Mouse (Mus musculus) intestine, embryonic 14.5 days (tissue): ENCODE measurements at regions not wholly inside any gene's neighbourhood (a gene's known extent, or its start where the extent isn't known, plus 50 kb on each side); places are given as distances from the start of the nearest gene placed in this dataset.

Source experiments
- ATAC-seq: fragments of 200-750 bp; cut with Nextera tagmentation; replicated peaks from 2 replicates; pipeline ENCODE4 v1.8.0; 2017; ENCODE audit warnings: low read depth, moderate number of reproducible peaks, moderate TSS enrichment, moderate library complexity; ENCODE audit not compliant: low FRiP score, low TSS enrichment
- DNase-seq: peaks from one replicate; pipeline ENCODE4 v3.0.0-alpha.2; 2018; ENCODE audit warnings: low spot score
- H3K27ac ChIP-seq: fragments of 300-500 bp; sonication (generic); 2 replicates; pipeline ENCODE4 v1.5.1; 2014; ENCODE audit warnings: low read depth, mild to moderate bottlenecking, control low read depth
- H3K27me3 ChIP-seq: fragments of 300-500 bp; sonication (generic); replicated peaks from 2 replicates; pipeline ENCODE4 v1.6.1; 2014; ENCODE audit warnings: low read length, control low read depth; ENCODE audit not compliant: control insufficient read depth, insufficient read depth
- H3K36me3 ChIP-seq: fragments of 300-500 bp; sonication (generic); 2 replicates; pipeline ENCODE4 v1.6.1; 2014; ENCODE audit warnings: low read length, control low read depth; ENCODE audit not compliant: control insufficient read depth, insufficient read depth
- H3K4me1 ChIP-seq: fragments of 300-500 bp; sonication (generic); replicated peaks from 2 replicates; pipeline ENCODE4 v1.6.1; 2014; ENCODE audit warnings: low read length, control low read depth, mixed read lengths; ENCODE audit not compliant: control insufficient read depth, insufficient read depth
- H3K4me2 ChIP-seq: fragments of 300-500 bp; sonication (generic); 2 replicates; pipeline ENCODE4 v1.6.1; 2014; ENCODE audit warnings: low read length
- H3K4me3 ChIP-seq: fragments of 300-500 bp; sonication (generic); 2 replicates; pipeline ENCODE4 v1.5.1; 2014; ENCODE audit warnings: low read depth, low read length, control low read depth, mixed read lengths
- H3K9ac ChIP-seq: fragments of 300-500 bp; sonication (generic); 2 replicates; pipeline ENCODE4 v1.6.1; 2014; ENCODE audit warnings: mild to moderate bottlenecking, low read length
- H3K9me3 ChIP-seq: fragments of 300-500 bp; sonication (generic); 2 replicates; pipeline ENCODE4 v1.6.1; 2016; ENCODE audit warnings: low read length, control low read depth; ENCODE audit not compliant: control insufficient read depth
- WGBS: fragments of 180-500 bp; shearing (Covaris S2); extraction: QIAGEN DNeasy Blood & Tissue Kit; methylation state at CpG from one replicate; pipeline ENCODE4 v1.1.7; 2014; 5-methylcytosine and 5-hydroxymethylcytosine counted together

DNA sequence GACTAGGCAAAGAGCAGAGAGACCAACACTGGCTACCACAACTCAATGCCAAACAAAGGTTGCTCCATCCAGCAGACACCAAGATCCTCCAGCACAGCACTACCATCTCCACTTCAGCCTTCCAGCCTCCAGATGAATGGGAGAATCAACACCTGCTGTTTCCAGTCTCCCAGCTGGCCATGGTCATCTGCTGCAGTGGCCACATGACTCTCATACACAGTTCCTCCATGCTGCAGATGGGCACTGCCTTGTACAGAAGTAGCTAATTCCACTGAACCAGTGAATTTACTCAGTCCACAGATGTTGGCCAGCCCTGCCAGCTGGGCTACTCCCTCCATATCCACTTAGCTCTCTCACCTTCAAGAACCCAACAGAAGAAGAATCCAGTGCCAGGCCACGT, 63.0 kb upstream of the Vstm5 start:
- WGBS, result 96% methylated on average over 1 of the region's 1 CpGs
- Histone ChIP-seq H3K4me1 (no peaks in the 10 kb centered on the region), H3K4me2 (no peak overlapping the region), H3K9me3 (no peaks in the 10 kb centered on the region), H3K9ac (no peak overlapping the region), H3K27me3 (no peaks in the 10 kb centered on the region), H3K36me3 (no peaks in the 10 kb centered on the region), H3K27ac (no peak overlapping the region), H3K4me3 (no peak overlapping the region)
- DNase-seq (no peak), ATAC-seq (no peak)

DNA sequence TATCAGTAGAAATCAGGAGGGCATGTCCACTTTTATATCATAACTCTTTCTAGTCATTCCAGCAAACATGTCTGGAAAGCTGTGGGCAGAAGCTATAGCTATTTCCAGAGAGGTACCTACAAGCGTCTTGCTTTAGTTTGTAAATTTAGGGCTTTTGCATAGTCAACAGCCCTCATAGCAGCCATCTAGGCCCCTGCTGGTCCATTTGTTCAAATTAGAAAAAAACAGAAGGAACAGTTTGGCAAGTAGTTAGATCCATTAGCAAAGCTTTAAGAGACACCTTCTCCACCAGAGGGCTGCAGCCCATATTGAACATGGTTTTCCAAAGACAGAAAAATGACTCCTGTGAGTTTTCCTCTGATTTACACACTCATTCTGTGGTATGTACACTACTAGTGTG, 63.4 kb upstream of the Vstm5 start:
- H3K4me3 ChIP-seq, result no peak overlapping the region
- DNase-seq (no peak), ATAC-seq (no peak)
- WGBS, result 86% methylated on average over 1 of the region's 1 CpGs
- no peaks in the 10 kb centered on the region for H3K9me3 ChIP-seq
- no peak overlapping the region for H3K4me2 ChIP-seq
- H3K36me3 ChIP-seq, result no peaks in the 10 kb centered on the region
- H3K9ac ChIP-seq, result no peak overlapping the region
- H3K27ac ChIP-seq, result no peak overlapping the region
- no peaks in the 10 kb centered on the region for H3K4me1 ChIP-seq
- H3K27me3 ChIP-seq, result no peaks in the 10 kb centered on the region

DNA sequence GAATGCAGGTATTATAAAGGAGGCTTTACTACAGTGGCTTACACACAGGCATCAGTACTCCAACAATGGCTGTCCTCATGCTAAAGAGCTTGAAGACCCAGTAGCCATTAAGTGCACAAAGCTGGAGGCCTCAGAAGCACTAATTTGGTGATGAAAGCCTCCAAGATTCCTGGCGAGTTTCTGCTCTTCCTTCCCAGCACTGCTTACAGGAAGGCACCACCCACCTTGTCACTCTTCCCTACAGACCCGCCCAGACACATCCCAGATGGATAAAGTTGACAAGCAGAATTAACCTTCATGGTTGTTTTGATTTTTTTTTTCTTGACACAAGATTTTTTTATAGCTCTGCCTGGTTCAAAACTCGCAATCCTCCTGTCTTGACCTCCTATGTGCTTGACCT, 59.0 kb upstream of the Hephl1 start:
- no peak for ATAC-seq
- H3K4me1 ChIP-seq, result no peaks in the 10 kb centered on the region

DNA sequence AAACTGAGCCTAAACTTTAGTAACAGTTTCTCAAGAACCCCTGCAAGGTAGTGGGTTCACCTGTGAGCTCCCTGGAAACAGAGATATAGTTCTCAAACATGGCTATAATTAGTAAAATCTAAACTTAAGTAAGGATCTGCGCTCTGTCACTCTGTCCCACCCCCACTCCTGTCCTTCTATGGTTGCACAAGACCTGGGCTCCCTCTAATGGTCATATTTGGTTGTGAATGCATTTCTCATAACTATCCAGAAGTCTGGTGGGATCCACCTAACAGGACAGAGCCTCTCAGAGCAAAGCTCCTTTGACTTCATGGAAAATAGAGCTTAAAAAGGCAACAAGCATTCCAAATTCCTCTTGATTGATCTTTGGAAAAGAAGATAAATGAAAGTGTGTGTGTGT, 57.8 kb upstream of the Hephl1 start:
- Histone ChIP-seq H3K4me2 (no peak overlapping the region), H3K27ac (no peak overlapping the region), H3K27me3 (no peaks in the 10 kb centered on the region), H3K4me1 (no peaks in the 10 kb centered on the region), H3K9me3 (no peaks in the 10 kb centered on the region), H3K36me3 (no peaks in the 10 kb centered on the region), H3K9ac (no peak overlapping the region), H3K4me3 (no peak overlapping the region)
- no peak for DNase-seq
- WGBS, result 43% methylated on average over 1 of the region's 1 CpGs
- no peak; the same call in 1 of the 2 replicates for ATAC-seq

More for the DNA sequence above, 59.0 kb upstream of the Hephl1 start:
- Histone ChIP-seq H3K4me2 (no peak overlapping the region), H3K9ac (no peak overlapping the region), H3K4me3 (no peak overlapping the region), H3K27ac (no peak overlapping the region), H3K9me3 (no peaks in the 10 kb centered on the region), H3K36me3 (no peaks in the 10 kb centered on the region), H3K27me3 (no peaks in the 10 kb centered on the region)
- peak; percentile 46 for DNase-seq
- 31% methylated on average over 3 of the region's 3 CpGs for WGBS

DNA sequence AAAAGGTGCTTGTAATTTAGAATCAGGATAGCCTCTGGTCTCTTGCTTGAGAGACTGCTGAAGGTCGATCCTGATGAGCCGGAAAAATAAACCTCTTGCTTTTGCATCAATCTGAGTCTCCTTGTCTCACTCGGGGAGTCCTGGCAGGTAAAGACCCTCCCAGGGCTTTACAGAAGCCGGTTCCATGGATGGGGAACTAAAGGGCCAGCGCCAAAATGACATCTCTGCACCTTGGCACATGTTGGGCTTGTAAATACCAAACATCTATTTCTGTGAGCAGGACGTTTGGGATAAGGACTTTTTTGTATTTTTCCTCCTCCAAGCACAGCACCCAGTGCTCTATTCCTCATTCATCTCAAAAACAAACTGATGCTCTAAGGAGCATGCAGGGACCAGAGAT, 57.1 kb upstream of the Hephl1 start:
- no peak for ATAC-seq

DNA sequence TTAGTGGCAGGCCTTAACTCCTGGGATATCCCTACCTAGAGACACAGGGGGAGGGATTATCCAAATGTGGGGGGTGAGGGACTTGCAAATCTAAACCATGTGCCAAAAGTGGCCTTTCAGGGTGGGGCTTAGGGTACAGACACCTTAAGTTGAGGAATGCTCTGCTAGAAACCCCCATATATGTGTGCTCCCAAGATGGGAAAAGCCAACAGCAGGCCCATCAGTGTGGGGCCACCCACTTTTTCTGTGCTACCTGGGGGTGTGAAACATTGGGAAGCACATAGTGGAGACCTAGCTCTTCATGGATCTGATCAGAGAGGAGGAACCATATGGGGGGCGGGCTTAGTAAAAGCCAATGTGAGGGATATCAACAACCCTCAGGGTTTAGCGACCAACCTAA, 55.0 kb upstream of the Hephl1 start:
- no peak overlapping the region for H3K4me2 ChIP-seq
- H3K4me1 ChIP-seq, result no peaks in the 10 kb centered on the region
- no peaks in the 10 kb centered on the region for H3K27me3 ChIP-seq
- H3K36me3 ChIP-seq, result no peaks in the 10 kb centered on the region
- no peak overlapping the region for H3K9ac ChIP-seq
- H3K27ac ChIP-seq, result no peak overlapping the region
- ATAC-seq (no peak), DNase-seq (no peak)
- H3K9me3 ChIP-seq, result peaks cover 4% of the 10 kb centered on the region
- 92% methylated on average over 2 of the region's 2 CpGs for WGBS
- no peak overlapping the region for H3K4me3 ChIP-seq

More for the DNA sequence above, 57.1 kb upstream of the Hephl1 start:
- no peak overlapping the region for H3K4me2 ChIP-seq
- no peak overlapping the region for H3K27ac ChIP-seq
- H3K36me3 ChIP-seq, result no peaks in the 10 kb centered on the region
- 79% methylated on average over 6 of the region's 6 CpGs for WGBS
- no peak overlapping the region for H3K9ac ChIP-seq
- no peaks in the 10 kb centered on the region for H3K4me1 ChIP-seq
- H3K9me3 ChIP-seq, result no peaks in the 10 kb centered on the region
- no peak overlapping the region for H3K4me3 ChIP-seq
- no peaks in the 10 kb centered on the region for H3K27me3 ChIP-seq
- peak; percentile 45 for DNase-seq

DNA sequence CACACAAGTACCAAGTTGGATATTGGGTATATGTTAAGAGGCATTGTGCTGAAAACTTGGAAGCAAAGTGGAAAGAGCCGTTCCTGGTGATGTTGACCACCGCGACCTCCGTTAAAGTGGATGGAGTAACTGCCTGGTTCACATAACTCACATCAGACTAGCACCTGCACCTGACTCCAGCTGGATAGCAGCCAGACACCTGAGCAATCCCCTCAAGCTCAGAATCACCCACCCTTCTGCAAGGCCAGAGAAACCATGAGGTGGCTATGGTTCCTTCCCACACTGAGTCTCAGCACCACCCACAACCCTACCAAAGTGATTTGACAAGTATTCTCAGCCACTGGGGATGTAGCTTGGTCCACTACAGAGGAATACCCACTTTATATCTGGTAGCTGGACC, 54.6 kb upstream of the Hephl1 start:
- ATAC-seq (no peak), DNase-seq (no peak)
- Histone ChIP-seq H3K9me3 (peaks cover 8% of the 10 kb centered on the region), H3K36me3 (no peaks in the 10 kb centered on the region), H3K4me2 (no peak overlapping the region), H3K27ac (no peak overlapping the region), H3K9ac (no peak overlapping the region), H3K4me1 (no peaks in the 10 kb centered on the region), H3K27me3 (no peaks in the 10 kb centered on the region), H3K4me3 (no peak overlapping the region)
- 93% methylated on average over 4 of the region's 4 CpGs for WGBS
